Mouse (Mus musculus): ENCODE data around the gene Gm4491.

The Gm4491 gene

GRCm38 (mm10) chr14:57075537-57075936 is 40.1 kb downstream of the Gm4491 start:
- DNase-seq = peak; percentile 29

- peak; percentile 53 for DNase-seq
Measured at GRCm38 (mm10) chr14:57069906-57070305, 45.8 kb downstream of the Gm4491 start.

GRCm38 (mm10) chr14:57066053-57066452 is 49.6 kb downstream of the Gm4491 start:
- DNase-seq = no peak
